ENCODE assay signal across 10 mouse cellular contexts in genomic region chr11:116825230-116825629, GRCm38 (mm10). TPM values are rescaled to one million over a fixed set of nuclear protein-coding genes. Genes with fewer than 3 reads are reported as not detected.
DNase-seq lines count a peak whose midpoint lies in the region; ATAC-seq lines count a peak whose summit lies in the region.
"Had no signal": no experiment of that assay in that cellular context is flagged by ENCODE, and none has a peak within 500 bp of the region (broad histone marks: within the 10 kb centered on the region; RNA-seq: fewer than 3 reads in every experiment).

No protein-coding gene starts in this region.

- H3K9ac ChIP-seq in heart, embryonic 12.5 days, result no peak overlapping the region
- 0 out of 2 replicates have a peak overlapping the region, but pooled peaks have one; percentile 6 for H3K9ac ChIP-seq in embryonic facial prominence, embryonic 13.5 days
- H3K9ac ChIP-seq in midbrain, embryonic 12.5 days (replicated peaks), result no peak overlapping the region; the same call in 1 of the 2 replicates

- DNase-seq in heart, postnatal 4 days, result no peak
- peak; percentile 57 for DNase-seq in NIH3T3 (ENCODE audit: low read depth)
- DNase-seq in embryo, embryonic 9.5 days (ENCODE audit: extremely low spot score), result no peak
- DNase-seq in ovary, adult 18-20 months (ENCODE audit: low spot score), result no peak
- DNase-seq: cerebellum, adult 11-12 months had no signal

- H3K27me3 ChIP-seq in heart, embryonic 12.5 days (replicated peaks), result no peaks in the 10 kb centered on the region
- H3K27me3 ChIP-seq in embryonic facial prominence, embryonic 13.5 days, result no peaks in the 10 kb centered on the region
- H3K27me3 ChIP-seq in midbrain, embryonic 12.5 days, result no peaks in the 10 kb centered on the region

- peaks cover 65% of the 10 kb centered on the region for H3K4me1 ChIP-seq in heart, embryonic 12.5 days (replicated peaks)
- peaks cover 51% of the 10 kb centered on the region for H3K4me1 ChIP-seq in embryonic facial prominence, embryonic 13.5 days
- peaks cover 59% of the 10 kb centered on the region for H3K4me1 ChIP-seq in midbrain, embryonic 12.5 days

- H3K36me3 ChIP-seq in heart, embryonic 12.5 days, result 0 out of 2 replicates have a peak, but pooled peaks cover 3% of the 10 kb centered on the region
- no peaks in the 10 kb centered on the region for H3K36me3 ChIP-seq in embryonic facial prominence, embryonic 13.5 days
- no peaks in the 10 kb centered on the region for H3K36me3 ChIP-seq in midbrain, embryonic 12.5 days

- no peaks in the 10 kb centered on the region for H3K9me3 ChIP-seq in heart, embryonic 12.5 days (replicated peaks)
- H3K9me3 ChIP-seq in embryonic facial prominence, embryonic 13.5 days, result no peaks in the 10 kb centered on the region
- no peaks in the 10 kb centered on the region for H3K9me3 ChIP-seq in midbrain, embryonic 12.5 days

- WGBS in heart, embryonic 12.5 days, result 55% methylated on average over 4 of the region's 5 CpGs
- WGBS in embryonic facial prominence, embryonic 13.5 days, result 68% methylated on average over 5 of the region's 5 CpGs
- 26% methylated on average over 4 of the region's 5 CpGs for WGBS in midbrain, embryonic 12.5 days

- H3K4me2 ChIP-seq in heart, embryonic 12.5 days, result peak overlapping the region; percentile 21; the same call in 1 of the 2 replicates
- H3K4me2 ChIP-seq in embryonic facial prominence, embryonic 13.5 days, result no peak overlapping the region; the same call in 1 of the 2 replicates
- H3K4me2 ChIP-seq in midbrain, embryonic 12.5 days (replicated peaks), result peak overlapping the region; percentile 85

- peak overlapping the region; percentile 35; the same call in 1 of the 2 replicates for H3K27ac ChIP-seq in heart, embryonic 12.5 days (ENCODE audit: poor library complexity, severe bottlenecking)
- no peak overlapping the region for H3K27ac ChIP-seq in embryonic facial prominence, embryonic 13.5 days
- peak overlapping the region; percentile 67 for H3K27ac ChIP-seq in midbrain, embryonic 12.5 days (replicated peaks)

- ATAC-seq in heart, embryonic 12.5 days (ENCODE audit: insufficient number of reproducible peaks, low FRiP score), result no peak
- no peak for ATAC-seq in embryonic facial prominence, embryonic 13.5 days (ENCODE audit: insufficient number of reproducible peaks, insufficient read depth, low FRiP score, low TSS enrichment, low read depth)
- ATAC-seq in midbrain, embryonic 12.5 days (ENCODE audit: low FRiP score, low read depth), result 0 out of 2 replicates have a peak, but pooled peaks have one; percentile 19
- no peak for ATAC-seq in megakaryocyte, adult 5-6 weeks (ENCODE audit: poor library complexity, severe bottlenecking)

- no peak overlapping the region for H3K4me3 ChIP-seq in heart, embryonic 12.5 days
- no peak overlapping the region for H3K4me3 ChIP-seq in embryonic facial prominence, embryonic 13.5 days
- H3K4me3 ChIP-seq in midbrain, embryonic 12.5 days, result 0 out of 2 replicates have a peak overlapping the region, but pooled peaks have one; percentile 0

RNA-seq across cellular contexts. Expression of gene Mxra7, which starts 2.6 kb away (rescaled TPM):
- 24.7 and 27.0 TPM in 2 replicates for polyA plus RNA-seq in heart, embryonic 12.5 days (2016; fragmentation: Nextera tagmentation; extraction: Ambion mirVana)
- total RNA-seq in heart, postnatal 4 days (2021), result 10 to 100 TPM; 40.9 to 42.9 TPM
- polyA plus RNA-seq in embryonic facial prominence, embryonic 13.5 days (2015; fragmentation: Nextera tagmentation; extraction: Ambion mirVana), result 19.6 and 19.7 TPM in 2 replicates
- 44.2 and 45.2 TPM in 2 replicates for polyA plus RNA-seq in midbrain, embryonic 12.5 days (2016; fragmentation: Nextera tagmentation; extraction: Ambion mirVana)
- 0.55 TPM in 1 of 2 replicates, not detected in the other for total RNA-seq in megakaryocyte, adult 5-6 weeks (2015)
- total RNA-seq in megakaryocyte, adult 5-6 weeks (2017), result 0.33 TPM in 1 of 2 replicates, not detected in the other
- total RNA-seq: monocyte, adult 5-6 weeks had no signal

RNA-seq across cellular contexts. Expression of gene Mettl23, which starts 17.8 kb away (rescaled TPM):
- 55.5 and 57.4 TPM in 2 replicates for polyA plus RNA-seq in heart, embryonic 12.5 days (2016; fragmentation: Nextera tagmentation; extraction: Ambion mirVana)
- 10 to 100 TPM; 31.0 to 32.2 TPM for total RNA-seq in heart, postnatal 4 days (2021)
- 78.6 and 84.4 TPM in 2 replicates for polyA plus RNA-seq in embryonic facial prominence, embryonic 13.5 days (2015; fragmentation: Nextera tagmentation; extraction: Ambion mirVana)
- polyA plus RNA-seq in midbrain, embryonic 12.5 days (2016; fragmentation: Nextera tagmentation; extraction: Ambion mirVana), result 71.3 and 72.3 TPM in 2 replicates
- 55.4 and 61.3 TPM in 2 replicates for total RNA-seq in megakaryocyte, adult 5-6 weeks (2015)
- 38.5 and 42.6 TPM in 2 replicates for total RNA-seq in megakaryocyte, adult 5-6 weeks (2017)

RNA-seq across cellular contexts. Expression of gene Jmjd6, which starts 18.0 kb away (rescaled TPM):
- 76.9 and 77.8 TPM in 2 replicates for polyA plus RNA-seq in heart, embryonic 12.5 days (2016; fragmentation: Nextera tagmentation; extraction: Ambion mirVana)
- 10 to 100 TPM; 41.2 to 43.3 TPM for total RNA-seq in heart, postnatal 4 days (2021)
- polyA plus RNA-seq in embryonic facial prominence, embryonic 13.5 days (2015; fragmentation: Nextera tagmentation; extraction: Ambion mirVana), result 73.4 and 77.7 TPM in 2 replicates
- polyA plus RNA-seq in midbrain, embryonic 12.5 days (2016; fragmentation: Nextera tagmentation; extraction: Ambion mirVana), result 92.8 and 95.2 TPM in 2 replicates
- 33.4 and 37.4 TPM in 2 replicates for total RNA-seq in megakaryocyte, adult 5-6 weeks (2015)
- 36.3 and 37.7 TPM in 2 replicates for total RNA-seq in megakaryocyte, adult 5-6 weeks (2017)

RNA-seq across cellular contexts. Expression of gene Mfsd11, which starts 27.0 kb away (rescaled TPM):
- 37.6 and 39.9 TPM in 2 replicates for polyA plus RNA-seq in heart, embryonic 12.5 days (2016; fragmentation: Nextera tagmentation; extraction: Ambion mirVana)
- total RNA-seq in heart, postnatal 4 days (2021), result 10 to 100 TPM; 26.9 to 35.6 TPM
- 42.6 and 45.6 TPM in 2 replicates for polyA plus RNA-seq in embryonic facial prominence, embryonic 13.5 days (2015; fragmentation: Nextera tagmentation; extraction: Ambion mirVana)
- polyA plus RNA-seq in midbrain, embryonic 12.5 days (2016; fragmentation: Nextera tagmentation; extraction: Ambion mirVana), result 38.9 and 46.3 TPM in 2 replicates
- 22.2 and 26.2 TPM in 2 replicates for total RNA-seq in megakaryocyte, adult 5-6 weeks (2015)
- total RNA-seq in megakaryocyte, adult 5-6 weeks (2017), result 17.6 and 26.5 TPM in 2 replicates

RNA-seq across cellular contexts. Expression of gene Srsf2, which starts 27.7 kb away (rescaled TPM):
- 605 and 640 TPM in 2 replicates for polyA plus RNA-seq in heart, embryonic 12.5 days (2016; fragmentation: Nextera tagmentation; extraction: Ambion mirVana)
- total RNA-seq in heart, postnatal 4 days (2021), result 100 to 1,000 TPM; 269 to 299 TPM
- polyA plus RNA-seq in embryonic facial prominence, embryonic 13.5 days (2015; fragmentation: Nextera tagmentation; extraction: Ambion mirVana), result 784 and 830 TPM in 2 replicates
- 848 and 913 TPM in 2 replicates for polyA plus RNA-seq in midbrain, embryonic 12.5 days (2016; fragmentation: Nextera tagmentation; extraction: Ambion mirVana)
- 784 and 845 TPM in 2 replicates for total RNA-seq in megakaryocyte, adult 5-6 weeks (2015)
- total RNA-seq in megakaryocyte, adult 5-6 weeks (2017), result 315 and 355 TPM in 2 replicates
